Mouse (Mus musculus) liver, embryonic 14.5 days (tissue): ENCODE measurements at regions not wholly inside any gene's neighbourhood (a gene's known extent, or its start where the extent isn't known, plus 50 kb on each side); places are given as distances from the start of the nearest gene placed in this dataset.

Source experiments
- ATAC-seq: fragments of 200-750 bp; cut with Nextera tagmentation; 2 replicates; pipeline ENCODE4 v1.8.0; 2017; ENCODE audit warnings: moderate number of reproducible peaks, mild to moderate bottlenecking, moderate library complexity; ENCODE audit not compliant: insufficient read depth
- DNase-seq, 3 experiments: peaks; one replicate each; pipeline ENCODE4 v3.0.0-alpha.2; 2012 to 2013; ENCODE audit warnings: low read depth in 3 of 3, low spot score in 3 of 3
- H3K27ac ChIP-seq: fragments of 300-500 bp; sonication (generic); 2 replicates; pipeline ENCODE4 v1.5.1; 2014; ENCODE audit warnings: moderate library complexity, mild to moderate bottlenecking, control low read depth, inconsistent platforms
- H3K27me3 ChIP-seq: fragments of 300-500 bp; sonication (generic); 2 replicates; pipeline ENCODE4 v1.6.1; 2014; ENCODE audit warnings: mild to moderate bottlenecking, low read length, moderate library complexity; ENCODE audit not compliant: control insufficient read depth, insufficient read depth
- H3K36me3 ChIP-seq: fragments of 300-500 bp; sonication (generic); replicated peaks from 2 replicates; pipeline ENCODE4 v1.6.1; 2014; ENCODE audit warnings: low read depth; ENCODE audit not compliant: control insufficient read depth, insufficient read depth
- H3K4me1 ChIP-seq, 2 experiments: fragments of 200-500 bp in 1 of 2; fragments of 300-500 bp in 1 of 2; sonication (generic) in 1 of 2; replicated peaks; 2 replicates each; pipeline ENCODE4 v1.6.1; 2012 to 2014; ENCODE audit warnings: antibody characterized with exemption in 1 of 2, inconsistent platforms in 1 of 2, low read length in 1 of 2; ENCODE audit not compliant: control insufficient read depth in 2 of 2, insufficient read depth in 2 of 2
- H3K4me2 ChIP-seq: fragments of 300-500 bp; sonication (generic); 2 replicates; pipeline ENCODE4 v1.6.1; 2014; ENCODE audit warnings: low read depth, mild to moderate bottlenecking, control low read depth, moderate library complexity
- H3K4me3 ChIP-seq, 2 experiments: fragments of 200-500 bp in 1 of 2; fragments of 300-500 bp in 1 of 2; sonication (generic) in 1 of 2; 2 replicates each; pipeline ENCODE4 v1.5.1; 2012 to 2014; ENCODE audit warnings: low read depth in 2 of 2, low read length in 2 of 2, mild to moderate bottlenecking in 2 of 2, control low read depth in 1 of 2, inconsistent platforms in 1 of 2, moderate library complexity in 1 of 2; ENCODE audit not compliant: insufficient read depth in 1 of 2
- H3K9ac ChIP-seq: fragments of 300-500 bp; sonication (generic); replicated peaks from 2 replicates; pipeline ENCODE4 v1.6.1; 2014; ENCODE audit warnings: mild to moderate bottlenecking, control low read depth, moderate library complexity
- H3K9me3 ChIP-seq: fragments of 300-500 bp; sonication (generic); 2 replicates; pipeline ENCODE4 v1.6.1; 2016; ENCODE audit warnings: low read length, mixed read lengths; ENCODE audit not compliant: control insufficient read depth
- CTCF ChIP-seq: IDR thresholded peaks from 2 replicates; pipeline ENCODE4 v1.5.1; 2016; ENCODE audit warnings: antibody characterized with exemption, low read depth, control low read depth
- EP300 ChIP-seq: IDR thresholded peaks from 2 replicates; pipeline ENCODE4 v1.6.1; 2016; ENCODE audit warnings: antibody characterized with exemption, low read depth
- WGBS: fragments of 180-500 bp; shearing (Covaris S2); extraction: QIAGEN DNeasy Blood & Tissue Kit; methylation state at CpG from one replicate; pipeline ENCODE4 v1.1.7; 2014; ENCODE audit not compliant: insufficient replicate concordance; 5-methylcytosine and 5-hydroxymethylcytosine counted together

DNA sequence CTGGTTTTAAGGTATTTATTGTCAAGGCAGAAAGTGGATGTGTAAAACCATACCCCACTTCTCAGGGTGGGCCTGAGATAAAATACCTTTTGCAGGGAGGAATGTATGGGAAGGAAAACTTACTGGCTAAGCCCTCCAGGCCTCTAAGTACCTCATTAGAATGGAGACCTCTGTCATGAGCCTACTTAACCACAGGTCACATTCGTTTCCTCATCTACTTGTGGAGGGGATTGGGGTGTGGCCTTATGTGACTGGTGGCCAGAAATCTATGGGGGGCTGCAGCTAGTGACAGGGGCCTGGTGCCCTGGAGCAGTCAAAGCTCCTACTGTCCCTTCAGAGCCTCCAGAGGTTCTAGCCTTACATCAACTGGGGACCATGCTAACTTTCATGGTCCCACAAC lies 1020.0 kb downstream of the Adam6a start:
- no peak overlapping the region for H3K4me3 ChIP-seq
- ATAC-seq = no peak
- no peak for DNase-seq
- H3K27me3 ChIP-seq = no peaks in the 10 kb centered on the region
- TF ChIP-seq CTCF (no peak), EP300 (no peak)
- no peak overlapping the region for H3K4me2 ChIP-seq
- WGBS = 6% methylated on average over 1 of the region's 1 CpGs
- H3K9ac ChIP-seq = no peak overlapping the region
- H3K36me3 ChIP-seq = no peaks in the 10 kb centered on the region
- no peak overlapping the region for H3K27ac ChIP-seq
- no peaks in the 10 kb centered on the region for H3K4me1 ChIP-seq
- no peaks in the 10 kb centered on the region for H3K9me3 ChIP-seq

DNA sequence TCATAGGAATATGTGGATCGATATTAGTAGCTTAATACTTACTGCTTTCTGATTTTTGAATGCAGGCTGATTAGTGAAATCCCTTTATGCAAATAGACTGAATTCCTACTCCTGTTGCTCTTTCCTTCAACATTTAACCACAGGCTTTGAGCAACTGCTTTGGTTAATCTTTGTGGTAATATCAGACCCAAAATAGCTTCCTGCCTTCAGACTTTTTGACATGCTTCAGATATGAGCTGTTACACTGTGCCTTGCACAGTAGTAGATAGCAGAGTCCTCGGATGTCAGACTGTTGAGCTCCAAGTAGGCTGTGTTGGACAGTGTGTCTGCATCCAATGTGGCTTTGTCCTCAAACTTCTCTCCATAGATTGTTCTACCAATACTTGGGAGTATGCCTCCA lies 1020.6 kb downstream of the Adam6a start:
- H3K4me3 ChIP-seq = no peak overlapping the region
- H3K9ac ChIP-seq = no peak overlapping the region
- H3K4me1 ChIP-seq = no peaks in the 10 kb centered on the region
- H3K27ac ChIP-seq = no peak overlapping the region
- no peaks in the 10 kb centered on the region for H3K27me3 ChIP-seq
- no peak for TF ChIP-seq EP300
- TF ChIP-seq CTCF = no peak
- ATAC-seq (no peak), DNase-seq (no peak)
- no peaks in the 10 kb centered on the region for H3K36me3 ChIP-seq
- H3K9me3 ChIP-seq = no peaks in the 10 kb centered on the region
- 51% methylated on average over 2 of the region's 2 CpGs for WGBS
- no peak overlapping the region for H3K4me2 ChIP-seq

GRCm38 (mm10) chr12:114583371-114583770 lies 1039.7 kb downstream of the Adam6a start:
- 46% methylated on average over 1 of the region's 1 CpGs for WGBS

GRCm38 (mm10) chr12:114587227-114587626 lies 1043.5 kb downstream of the Adam6a start:
- Histone ChIP-seq H3K9ac (no peak overlapping the region), H3K4me2 (no peak overlapping the region), H3K27me3 (no peaks in the 10 kb centered on the region), H3K9me3 (no peaks in the 10 kb centered on the region), H3K27ac (no peak overlapping the region), H3K36me3 (no peaks in the 10 kb centered on the region), H3K4me1 (no peaks in the 10 kb centered on the region), H3K4me3 (no peak overlapping the region)
- ATAC-seq (no peak), DNase-seq (no peak)
- TF ChIP-seq EP300 (no peak), CTCF (no peak)
- 36% methylated on average over 2 of the region's 2 CpGs for WGBS

More at GRCm38 (mm10) chr12:114583371-114583770, 1039.7 kb downstream of the Adam6a start:
- Histone ChIP-seq H3K9me3 (no peaks in the 10 kb centered on the region), H3K27me3 (no peaks in the 10 kb centered on the region), H3K4me1 (no peaks in the 10 kb centered on the region), H3K36me3 (no peaks in the 10 kb centered on the region), H3K27ac (no peak overlapping the region), H3K9ac (no peak overlapping the region), H3K4me3 (no peak overlapping the region), H3K4me2 (no peak overlapping the region)
- TF ChIP-seq CTCF (no peak), EP300 (no peak)
- no peak for DNase-seq
- no peak for ATAC-seq

DNA sequence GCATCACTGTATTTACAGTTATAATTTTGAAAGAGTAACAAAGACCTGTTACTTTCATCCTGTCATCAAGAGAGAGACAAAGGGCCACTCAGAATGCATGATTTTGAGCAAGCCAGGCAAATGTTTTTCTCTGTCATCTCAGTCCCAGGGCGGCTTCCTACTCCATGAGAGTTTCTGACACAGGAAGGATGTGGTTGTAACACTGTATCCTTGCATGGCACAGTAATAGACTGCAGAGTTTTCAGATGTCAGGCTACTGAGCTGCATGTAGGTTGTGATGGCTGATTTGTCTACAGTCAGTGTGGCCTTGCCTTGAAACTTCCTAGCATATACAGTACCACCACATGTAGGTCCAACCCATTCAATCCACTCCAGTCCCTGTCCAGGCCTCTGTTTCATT lies 1054.0 kb downstream of the Adam6a start:
- Histone ChIP-seq H3K4me2 (no peak overlapping the region), H3K4me3 (no peak overlapping the region), H3K36me3 (no peaks in the 10 kb centered on the region), H3K4me1 (no peaks in the 10 kb centered on the region), H3K27ac (no peak overlapping the region), H3K9me3 (no peaks in the 10 kb centered on the region), H3K27me3 (no peaks in the 10 kb centered on the region), H3K9ac (no peak overlapping the region)
- 37% methylated on average over 1 of the region's 1 CpGs for WGBS
- DNase-seq = no peak
- TF ChIP-seq CTCF (no peak), EP300 (no peak)
- no peak for ATAC-seq
